Comparison of ENCODE assay signal across 10 mouse cellular contexts in the genomic region with DNA sequence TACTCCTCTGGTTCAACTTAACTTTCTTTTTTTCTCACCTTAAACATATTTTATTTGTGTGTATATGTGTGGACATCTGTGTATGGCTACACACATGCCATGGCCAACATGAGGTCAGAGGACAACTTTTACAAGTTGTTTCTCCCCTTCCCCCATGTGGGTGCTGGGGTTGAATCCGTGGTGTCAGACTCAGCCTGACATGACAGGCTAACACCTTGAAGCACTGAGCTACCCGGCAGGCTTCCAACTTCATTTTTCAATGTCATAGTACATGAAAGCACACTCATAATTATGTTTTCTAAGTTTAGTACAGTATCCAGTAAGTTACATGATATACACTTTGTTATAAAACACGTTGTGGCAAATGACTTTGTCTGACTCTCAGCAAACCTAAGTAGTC. TPM values are rescaled to one million over a fixed set of nuclear protein-coding genes. Genes with fewer than 3 reads are reported as not detected.
DNase-seq lines count a peak whose midpoint lies in the region; TF ChIP-seq lines count a peak whose summit lies in the region.
"Had no signal": no experiment of that assay in that cellular context is flagged by ENCODE, and none has a peak within 500 bp of the region (broad histone marks: within the 10 kb centered on the region; RNA-seq: fewer than 3 reads in every experiment).

No protein-coding gene starts in this region.

- H3K27me3 ChIP-seq in heart, adult 2 months (ENCODE audit: control insufficient read depth, insufficient read depth, low read length), result no peaks in the 10 kb centered on the region
- H3K27me3 ChIP-seq in myocyte (ENCODE audit: control insufficient read depth, insufficient read depth, insufficient read length), result no peaks in the 10 kb centered on the region

- intact Hi-C loops in heart, adult 2 months (cut with DNase I), result no loop called here
- intact Hi-C loops in left cerebral cortex, adult 2 months (cut with DNase I), result no loop called here
- intact Hi-C loops in left cerebral cortex, postnatal 14 days (cut with DNase I), result no loop called here
- intact Hi-C loops in heart, postnatal 10 days (cut with DNase I), result no loop called here

- H3K27ac ChIP-seq in heart, adult 2 months, result peak overlapping the region; percentile 94
- peak overlapping the region; percentile 68 for H3K27ac ChIP-seq in left cerebral cortex, adult 2 months

- H3K4me2 ChIP-seq in myocyte (ENCODE audit: low read depth), result peak overlapping the region; percentile 61

- H3K79me2 ChIP-seq in heart, adult 2 months (replicated peaks; ENCODE audit: control insufficient read depth, insufficient read depth, low read length), result no peaks in the 10 kb centered on the region
- H3K79me2 ChIP-seq in myocyte (ENCODE audit: control insufficient read depth, insufficient read depth), result peaks cover 64% of the 10 kb centered on the region

- peaks cover 6% of the 10 kb centered on the region for H3K36me3 ChIP-seq in heart, adult 2 months (ENCODE audit: control insufficient read depth, insufficient read depth, low read length)
- no peaks in the 10 kb centered on the region for H3K36me3 ChIP-seq in myocyte (ENCODE audit: control insufficient read depth, insufficient read depth)

- H3K4me1 ChIP-seq in heart, adult 2 months (ENCODE audit: control insufficient read depth, insufficient read depth, low read length), result peaks cover 45% of the 10 kb centered on the region

- WGBS in heart, adult 2 months, result 35% methylated on average over 3 of the region's 3 CpGs

- H3ac ChIP-seq in myocyte (ENCODE audit: control insufficient read depth, insufficient read length), result no peak overlapping the region

- no peak for TF ChIP-seq CTCF in heart, adult 2 months (IDR thresholded peaks at IDR 0.05)
- no peak for TF ChIP-seq CTCF in left cerebral cortex, adult 2 months (IDR thresholded peaks at IDR 0.05)

- H3K9ac ChIP-seq in heart, adult 2 months (ENCODE audit: low read depth, low read length), result peak overlapping the region; percentile 20; the same call in 1 of the 2 replicates

- DNase-seq in heart, adult 2 months, result no peak
- no peak for DNase-seq in heart, adult 11 months
- DNase-seq in left cerebral cortex, adult 2 months (ENCODE audit: extremely low spot score in 1 of 2, low spot score in 2 of 2), result no peak
- DNase-seq in left cerebral cortex, postnatal 14 days (ENCODE audit: low spot score in 2 of 2), result no peak
- DNase-seq in heart, postnatal 10 days, result peak; percentile 27 to 46
- DNase-seq in cerebellum, postnatal 14 days, result no peak
- no peak for DNase-seq in thymus, adult 18-20 months

- no peak overlapping the region for H3K4me3 ChIP-seq in heart, adult 2 months
- H3K4me3 ChIP-seq in left cerebral cortex, adult 2 months, result no peak overlapping the region
- no peak overlapping the region for H3K4me3 ChIP-seq in myocyte

- no peak for TF ChIP-seq POLR2A in heart, adult 2 months (IDR thresholded peaks at IDR 0.05; ENCODE audit: insufficient read depth, low read depth, low read length)
- TF ChIP-seq POLR2A in myocyte (IDR thresholded peaks at IDR 0.05; ENCODE audit: insufficient read length, low read depth), result no peak

- TF ChIP-seq EP300 in heart, adult 2 months (IDR thresholded peaks at IDR 0.05; ENCODE audit: insufficient read depth, low read depth, low read length), result no peak

TF ChIP-seq in myocyte, 11 proteins besides CTCF, POLR2A, EP300 and RAD21:
- TF ChIP-seq USF1 (IDR thresholded peaks at IDR 0.05; ENCODE audit: low read depth) (no peak), MYOD1 (IDR thresholded peaks at IDR 0.05; ENCODE audit: control insufficient read depth in 1 of 3, insufficient read length in 2 of 3, low read depth in 2 of 3) (no peak), CEBPB (IDR thresholded peaks at IDR 0.05; ENCODE audit: insufficient read depth, poor library complexity, severe bottlenecking) (no peak), MAX (IDR thresholded peaks at IDR 0.05; ENCODE audit: low read depth) (no peak), TCF12 (IDR thresholded peaks at IDR 0.05; ENCODE audit: insufficient read depth, poor library complexity, severe bottlenecking) (no peak)
TF ChIP-seq in myocyte: peak in this region for 0.

RNA-seq across cellular contexts. Expression of gene Sp2, which starts 12.4 kb away (rescaled TPM):
- 10 to 100 TPM; 10.4 to 12.4 TPM for total RNA-seq in heart, adult 2 months (2021)
- 10.3 and 12.3 TPM in 2 replicates for polyA plus RNA-seq in heart, adult 2 months (2012; rRNA removed)
- total RNA-seq in left cerebral cortex, adult 2 months (2021), result 10 to 100 TPM; 12.6 to 15.2 TPM
- 10 to 100 TPM; 10.1 to 11.8 TPM for total RNA-seq in left cerebral cortex, postnatal 14 days (2021)
- total RNA-seq in heart, postnatal 10 days (2021), result 10 to 100 TPM; 15.0 to 16.1 TPM
- 11.5 TPM for polyA plus RNA-seq in myocyte (2012; fragmentation: generic; extraction: Trizol)

RNA-seq across cellular contexts. Expression of gene Pnpo, which starts 26.6 kb away (rescaled TPM):
- 10 to 100 TPM; 12.9 to 13.0 TPM for total RNA-seq in heart, adult 2 months (2021)
- 21.3 and 22.0 TPM in 2 replicates for polyA plus RNA-seq in heart, adult 2 months (2012; rRNA removed)
- total RNA-seq in left cerebral cortex, adult 2 months (2021), result 10 to 100 TPM; 40.0 to 40.2 TPM
- 10 to 100 TPM; 38.0 to 40.3 TPM for total RNA-seq in left cerebral cortex, postnatal 14 days (2021)
- 10 to 100 TPM; 11.8 to 12.8 TPM for total RNA-seq in heart, postnatal 10 days (2021)
- 7.5 TPM for polyA plus RNA-seq in myocyte (2012; fragmentation: generic; extraction: Trizol)

RNA-seq across cellular contexts. Expression of gene Prr15l, which starts 42.4 kb away (rescaled TPM):
- total RNA-seq in heart, adult 2 months (2021), result 1 to 10 TPM in 1 of 2 experiments, under 1 TPM in 1; 0.93 to 2.1 TPM
- 0.70 and 2.5 TPM in 2 replicates for polyA plus RNA-seq in heart, adult 2 months (2012; rRNA removed)
- not detected for total RNA-seq in left cerebral cortex, adult 2 months (2021)
- not detected for total RNA-seq in left cerebral cortex, postnatal 14 days (2021)
- under 1 TPM; 0.47 to 0.74 TPM for total RNA-seq in heart, postnatal 10 days (2021)
- polyA plus RNA-seq in myocyte (2012; fragmentation: generic; extraction: Trizol), result 0.07 TPM
- total RNA-seq: gastrocnemius, adult 18-20 months; layer of hippocampus, adult 18-20 months had no signal

RNA-seq across cellular contexts. Expression of gene Sp6, which starts 42.9 kb away (rescaled TPM):
- total RNA-seq in heart, adult 2 months (2021), result under 1 TPM; 0.11 to 0.21 TPM
- polyA plus RNA-seq in heart, adult 2 months (2012; rRNA removed), result 0.21 and 0.23 TPM in 2 replicates
- total RNA-seq in left cerebral cortex, adult 2 months (2021), result 1 to 10 TPM in 1 of 2 experiments, under 1 TPM in 1; 0.91 to 1.8 TPM
- 1 to 10 TPM; 2.6 to 2.7 TPM for total RNA-seq in left cerebral cortex, postnatal 14 days (2021)
- under 1 TPM; 0.12 to 0.15 TPM for total RNA-seq in heart, postnatal 10 days (2021)
- 6.0 TPM for polyA plus RNA-seq in myocyte (2012; fragmentation: generic; extraction: Trizol)

RNA-seq across cellular contexts. Expression of gene Cdk5rap3, which starts 54.0 kb away (rescaled TPM):
- 10 to 100 TPM; 17.4 to 25.2 TPM for total RNA-seq in heart, adult 2 months (2021)
- 13.8 and 17.5 TPM in 2 replicates for polyA plus RNA-seq in heart, adult 2 months (2012; rRNA removed)
- total RNA-seq in left cerebral cortex, adult 2 months (2021), result 10 to 100 TPM; 28.6 to 30.0 TPM
- 10 to 100 TPM; 38.9 to 39.9 TPM for total RNA-seq in left cerebral cortex, postnatal 14 days (2021)
- total RNA-seq in heart, postnatal 10 days (2021), result 10 to 100 TPM; 28.0 to 30.8 TPM
- polyA plus RNA-seq in myocyte (2012; fragmentation: generic; extraction: Trizol), result 65.8 TPM

Comparison
In these comparisons a context has a peak if more than half of its experiments do, and no peak if none do; other contexts are left out.
1. DNase-seq: peak in heart, postnatal 10 days (2 of 2); none in heart, adult 2 months (0 of 2), heart, adult 11 months (single experiment), left cerebral cortex, adult 2 months (0 of 2), left cerebral cortex, postnatal 14 days (0 of 2), cerebellum, postnatal 14 days (0 of 2) and thymus, adult 18-20 months (0 of 2).